Comparison of ENCODE assay signal across 10 mouse cellular contexts in genomic region chr9:71880629-71881028, GRCm38 (mm10).
DNase-seq lines count a peak whose midpoint lies in the region; ATAC-seq and TF ChIP-seq lines count a peak whose summit lies in the region.
"Had no signal": no experiment of that assay in that cellular context is flagged by ENCODE, and none has a peak within 500 bp of the region (broad histone marks: within the 10 kb centered on the region; RNA-seq: fewer than 3 reads in every experiment).

No protein-coding gene starts in this region.

- H3K9ac ChIP-seq in forebrain, embryonic 13.5 days, result no peak overlapping the region

- peaks cover 38% of the 10 kb centered on the region for H3K4me1 ChIP-seq in forebrain, embryonic 13.5 days

- H3K36me3 ChIP-seq in forebrain, embryonic 13.5 days (ENCODE audit: poor library complexity, severe bottlenecking), result peaks cover 23% of the 10 kb centered on the region

- TF ChIP-seq CTCF in layer of hippocampus, adult 2 months (conservative IDR thresholded peaks at IDR 0.05), result no peak

- ATAC-seq in forebrain, embryonic 13.5 days, result no peak

- peak overlapping the region; percentile 34; the same call in 1 of the 2 replicates for H3K27ac ChIP-seq in layer of hippocampus, adult 2 months
- H3K27ac ChIP-seq in forebrain, embryonic 13.5 days, result peak overlapping the region; percentile 51; the same call in 1 of the 2 replicates

- no peak overlapping the region for H3K4me2 ChIP-seq in forebrain, embryonic 13.5 days

- H3K4me3 ChIP-seq in layer of hippocampus, adult 2 months, result no peak overlapping the region
- no peak overlapping the region for H3K4me3 ChIP-seq in forebrain, embryonic 13.5 days

- DNase-seq in layer of hippocampus, adult 2 months (ENCODE audit: low spot score in 2 of 2), result no peak
- no peak for DNase-seq in layer of hippocampus, adult 11-12 months (ENCODE audit: low spot score)
- DNase-seq in lung, postnatal 14 days, result peak; percentile 17
- DNase-seq in retina, postnatal 1 day, result peak; percentile 63
- DNase-seq in frontal cortex, adult 2 months (ENCODE audit: extremely low spot score in 1 of 2, low spot score in 1 of 2), result no peak
- DNase-seq in cerebellum, adult 11 months, result no peak
- no peak for DNase-seq in gastrocnemius, postnatal 4 days (ENCODE audit: low spot score in 2 of 2)
- DNase-seq: adrenal gland, adult 8-10 months; cerebellum, adult 8-10 months had no signal

- no peaks in the 10 kb centered on the region for H3K9me3 ChIP-seq in forebrain, embryonic 13.5 days (replicated peaks)

- 3% methylated on average over 1 of the region's 1 CpGs for WGBS in forebrain, embryonic 13.5 days

- H3K27me3 ChIP-seq in forebrain, embryonic 13.5 days, result no peaks in the 10 kb centered on the region

Comparison
In these comparisons a context has a peak if more than half of its experiments do, and no peak if none do; other contexts are left out.
1. DNase-seq: peak in lung, postnatal 14 days (single experiment) and retina, postnatal 1 day (single experiment); none in layer of hippocampus, adult 2 months (0 of 2), layer of hippocampus, adult 11-12 months (single experiment), frontal cortex, adult 2 months (0 of 2), cerebellum, adult 11 months (single experiment) and gastrocnemius, postnatal 4 days (0 of 2).